ENCODE assay signal across 33 mouse cellular contexts in genomic region chr2:164393126-164393525, GRCm38 (mm10). TPM values are rescaled to one million over a fixed set of nuclear protein-coding genes. Genes with fewer than 3 reads are reported as not detected.
"Had no signal": no experiment of that assay in that cellular context is flagged by ENCODE, and none has a peak within 500 bp of the region (broad histone marks: within the 10 kb centered on the region; RNA-seq: fewer than 3 reads in every experiment).

No protein-coding gene starts in this region.

- H3K9me3 ChIP-seq: heart, embryonic 15.5 days; hindbrain, embryonic 15.5 days; limb, embryonic 10.5 days had no signal

- H3K4me3 ChIP-seq: gastrocnemius, adult 2 months; heart, embryonic 10.5 days; heart, embryonic 13.5 days; heart, embryonic 15.5 days; hindbrain, embryonic 13.5 days; hindbrain, embryonic 15.5 days; kidney, embryonic 15.5 days; limb, embryonic 10.5 days; limb, embryonic 12.5 days; liver, embryonic 13.5 days had no signal

- H3K27ac ChIP-seq: gastrocnemius, adult 2 months; heart, embryonic 10.5 days; heart, embryonic 13.5 days; heart, embryonic 15.5 days; hindbrain, embryonic 13.5 days; hindbrain, embryonic 15.5 days; hindbrain, postnatal 0 days; kidney, embryonic 15.5 days; kidney, postnatal 0 days; limb, embryonic 10.5 days; limb, embryonic 12.5 days; liver, embryonic 13.5 days had no signal

- H3K4me2 ChIP-seq: heart, embryonic 13.5 days; heart, embryonic 15.5 days; hindbrain, embryonic 13.5 days; hindbrain, embryonic 15.5 days; kidney, embryonic 15.5 days; limb, embryonic 12.5 days; liver, embryonic 11.5 days; liver, embryonic 13.5 days had no signal

- ATAC-seq: hindbrain, postnatal 0 days; intestine, embryonic 16.5 days had no signal

- H3K9ac ChIP-seq: heart, embryonic 13.5 days; heart, embryonic 15.5 days; hindbrain, embryonic 13.5 days; hindbrain, embryonic 15.5 days; kidney, embryonic 15.5 days; limb, embryonic 12.5 days; liver, embryonic 13.5 days had no signal

- DNase-seq: gastrocnemius, adult 2 months; gastrocnemius, postnatal 10 days; gastrocnemius, postnatal 25 days; heart, adult 18-20 months; heart, postnatal 14 days; heart, postnatal 36 days; kidney, adult 11 months; kidney, adult 2 months; kidney, adult 9 months; kidney, postnatal 14 days; kidney, postnatal 36 days; layer of hippocampus, adult 9-11 months; layer of hippocampus, postnatal 36 days; liver; liver, embryonic 13.5 days had no signal

- H3K36me3 ChIP-seq: heart, embryonic 10.5 days; heart, embryonic 13.5 days; heart, embryonic 15.5 days; hindbrain, embryonic 13.5 days; hindbrain, embryonic 15.5 days; kidney, embryonic 15.5 days; limb, embryonic 10.5 days; liver, embryonic 13.5 days had no signal

RNA-seq across cellular contexts. Expression of gene Slpi, which starts 4.2 kb away (rescaled TPM):
- total RNA-seq: gastrocnemius, postnatal 25 days; hindbrain, postnatal 0 days; left cerebral cortex, postnatal 14 days had no signal
- polyA plus RNA-seq: limb, embryonic 10.5 days had no signal

RNA-seq across cellular contexts. Expression of gene Rbpjl, which starts 9.8 kb away (rescaled TPM):
- total RNA-seq: gastrocnemius, adult 2 months; gastrocnemius, postnatal 25 days; granulocyte monocyte progenitor cell, adult 5-6 weeks; heart, adult 18-20 months; heart, adult 8-10 months; heart, postnatal 14 days; heart, postnatal 36 days; hematopoietic stem cell, adult 5-6 weeks; hindbrain, postnatal 0 days had no signal
- polyA plus RNA-seq: hindbrain, embryonic 11.5 days; kidney, adult 2 months; kidney, postnatal 0 days; large intestine, adult 2 months; limb, embryonic 10.5 days had no signal

RNA-seq across cellular contexts. Expression of gene Matn4, which starts 11.8 kb away (rescaled TPM):
- total RNA-seq: granulocyte monocyte progenitor cell, adult 5-6 weeks; hematopoietic stem cell, adult 5-6 weeks had no signal

RNA-seq across cellular contexts. Expression of gene Sdc4, which starts 50.6 kb away (rescaled TPM):
- total RNA-seq: granulocyte monocyte progenitor cell, adult 5-6 weeks had no signal
